Mouse (Mus musculus) cerebral cortex, adult 2 months (tissue): ENCODE data around the gene Klhl42.

Experiments used
- WGBS: fragments of 180-500 bp; shearing (Covaris S2); methylation state at CpG from one replicate; pipeline ENCODE4 v1.1.7; 2018; 5-methylcytosine and 5-hydroxymethylcytosine counted together

Gene Klhl42

GRCm38 (mm10) chr6:147091136-147092120, at the start of gene Klhl42:
Gene Klhl42 (plus strand): TSS chr6:147091379.
- WGBS, result under 1% methylated on average over 99 of the region's 99 CpGs

- WGBS, result 3% methylated on average over 66 of the region's 66 CpGs
These were observed 48.6 kb upstream of the Klhl42 start, which contains the start of gene Mrps35 for GRCm38 (mm10) chr6:147042291-147043290. Gene Mrps35 (plus strand): TSS chr6:147042764.

- 41% methylated on average over 7 of the region's 7 CpGs for WGBS
These were observed 47.5 kb upstream of the Klhl42 start for GRCm38 (mm10) chr6:147043633-147044032.

GRCm38 (mm10) chr6:147049239-147049805, 41.9 kb upstream of the Klhl42 start:
- 68% methylated on average over 13 of the region's 13 CpGs for WGBS

GRCm38 (mm10) chr6:147051666-147052065, 39.5 kb upstream of the Klhl42 start:
- WGBS, result 93% methylated on average over 8 of the region's 8 CpGs

- 86% methylated on average over 9 of the region's 9 CpGs for WGBS
These were observed 38.7 kb upstream of the Klhl42 start for GRCm38 (mm10) chr6:147052440-147052839.

GRCm38 (mm10) chr6:147053785-147054646, 37.2 kb upstream of the Klhl42 start:
- 67% methylated on average over 19 of the region's 19 CpGs for WGBS

GRCm38 (mm10) chr6:147055374-147055977, 35.7 kb upstream of the Klhl42 start:
- WGBS, result 81% methylated on average over 10 of the region's 10 CpGs

GRCm38 (mm10) chr6:147059326-147059725, 31.9 kb upstream of the Klhl42 start:
- WGBS, result 73% methylated on average over 7 of the region's 7 CpGs

GRCm38 (mm10) chr6:147061630-147062029, 29.5 kb upstream of the Klhl42 start:
- 74% methylated on average over 9 of the region's 9 CpGs for WGBS

GRCm38 (mm10) chr6:147062034-147062433, 29.1 kb upstream of the Klhl42 start:
- WGBS, result 56% methylated on average over 7 of the region's 7 CpGs

GRCm38 (mm10) chr6:147062694-147063093, 28.5 kb upstream of the Klhl42 start:
- WGBS, result 86% methylated on average over 7 of the region's 7 CpGs

GRCm38 (mm10) chr6:147064226-147064943, 26.8 kb upstream of the Klhl42 start:
- 85% methylated on average over 10 of the region's 10 CpGs for WGBS

GRCm38 (mm10) chr6:147064944-147065261, 26.3 kb upstream of the Klhl42 start:
- 76% methylated on average over 6 of the region's 6 CpGs for WGBS

GRCm38 (mm10) chr6:147075808-147076387, 15.3 kb upstream of the Klhl42 start:
- 24% methylated on average over 5 of the region's 5 CpGs for whole genome bisulfite sequencing

GRCm38 (mm10) chr6:147076878-147077277, 14.3 kb upstream of the Klhl42 start:
- 84% methylated on average over 8 of the region's 8 CpGs for WGBS

GRCm38 (mm10) chr6:147079919-147080318, 11.3 kb upstream of the Klhl42 start:
- 92% methylated on average over 10 of the region's 10 CpGs for WGBS

GRCm38 (mm10) chr6:147085398-147086040, 5.7 kb upstream of the Klhl42 start:
- WGBS, result 87% methylated on average over 7 of the region's 7 CpGs
